Mouse (Mus musculus): Measurements from ENCODE around the gene Insm1. TPM values are rescaled to one million over a fixed set of nuclear protein-coding genes. Genes with fewer than 3 reads are reported as not detected.

Gene Insm1
- polyA plus RNA-seq, 1 experiment from 2014 or later = 3.2 TPM

DNA sequence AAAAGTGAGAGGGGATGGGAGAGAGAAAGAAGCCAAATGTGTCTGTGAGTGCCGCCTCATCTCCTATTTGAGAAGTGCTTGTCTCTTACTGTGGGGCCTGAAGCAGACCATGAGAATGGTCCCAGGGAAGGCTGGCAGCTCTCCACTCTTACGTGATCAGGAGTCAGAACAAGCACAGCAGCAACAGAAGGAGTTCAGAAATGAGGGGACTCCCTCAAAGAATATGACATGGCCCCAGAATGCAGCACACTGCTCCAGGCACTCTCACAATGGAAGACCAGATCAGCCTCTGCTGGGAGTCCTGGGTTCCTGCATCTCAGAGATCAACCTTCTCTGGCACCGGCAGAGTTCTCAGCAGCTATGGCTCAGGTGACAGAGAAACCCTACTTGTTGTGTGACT lies 5.9 kb downstream of the Insm1 start:
- Histone ChIP-seq H3K36me3 (replicated peaks; ENCODE audit: control insufficient read depth, insufficient read depth, low read depth, low read length) (no peaks in the 10 kb centered on the region), H3K4me3 (ENCODE audit: low read depth, low read length) (no peak overlapping the region), H3K4me2 (ENCODE audit: low read depth, low read length) (no peak overlapping the region), H3K27ac (replicated peaks; ENCODE audit: low read depth, low read length) (no peak overlapping the region), H3K9ac (replicated peaks; ENCODE audit: low read length) (no peak overlapping the region), H3K4me1 (ENCODE audit: control insufficient read depth, insufficient read depth, low read length) (peaks cover 8% of the 10 kb centered on the region), H3K9me3 (replicated peaks; ENCODE audit: control insufficient read depth, low read length) (no peaks in the 10 kb centered on the region), H3K27me3 (ENCODE audit: control insufficient read depth, insufficient read depth, low read length) (peaks cover 42% of the 10 kb centered on the region)
- 63% methylated on average over 3 of the region's 3 CpGs for WGBS
- no peak for ATAC-seq (replicated peaks; ENCODE audit: insufficient number of reproducible peaks, low FRiP score, low TSS enrichment, low read depth)
- DNase-seq (ENCODE audit: low spot score) = no peak

DNA sequence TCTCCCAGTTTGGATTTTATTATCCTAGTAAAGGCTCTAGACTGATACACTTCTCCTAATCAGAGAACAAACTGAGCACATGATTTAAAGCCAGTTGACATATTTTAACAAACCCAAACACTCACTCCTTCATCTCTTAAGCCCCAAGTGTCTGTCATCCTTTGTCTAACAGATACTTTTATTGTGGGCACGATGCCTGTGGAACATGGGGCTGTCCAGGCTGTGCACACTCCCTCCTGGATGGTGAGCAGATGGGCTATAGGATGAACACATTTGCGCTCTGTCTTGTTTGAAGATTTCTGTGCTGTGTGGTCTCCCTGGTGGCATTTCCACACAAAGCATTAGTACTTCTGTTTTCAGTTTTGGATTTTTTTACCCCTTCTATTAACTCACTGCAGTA lies 6.7 kb downstream of the Insm1 start:
- Histone ChIP-seq H3K27me3 (ENCODE audit: control insufficient read depth, insufficient read depth, low read length) (peaks cover 34% of the 10 kb centered on the region), H3K9ac (replicated peaks; ENCODE audit: low read length) (no peak overlapping the region), H3K27ac (replicated peaks; ENCODE audit: low read depth, low read length) (no peak overlapping the region), H3K4me1 (ENCODE audit: control insufficient read depth, insufficient read depth, low read length) (peaks cover under 1% of the 10 kb centered on the region), H3K4me2 (ENCODE audit: low read depth, low read length) (no peak overlapping the region), H3K9me3 (replicated peaks; ENCODE audit: control insufficient read depth, low read length) (no peaks in the 10 kb centered on the region), H3K4me3 (ENCODE audit: low read depth, low read length) (no peak overlapping the region), H3K36me3 (replicated peaks; ENCODE audit: control insufficient read depth, insufficient read depth, low read depth, low read length) (no peaks in the 10 kb centered on the region)
- no peak for ATAC-seq (replicated peaks; ENCODE audit: insufficient number of reproducible peaks, low FRiP score, low TSS enrichment, low read depth)
- no peak for DNase-seq (ENCODE audit: low spot score)
- 85% methylated on average over 2 of the region's 2 CpGs for WGBS

DNA sequence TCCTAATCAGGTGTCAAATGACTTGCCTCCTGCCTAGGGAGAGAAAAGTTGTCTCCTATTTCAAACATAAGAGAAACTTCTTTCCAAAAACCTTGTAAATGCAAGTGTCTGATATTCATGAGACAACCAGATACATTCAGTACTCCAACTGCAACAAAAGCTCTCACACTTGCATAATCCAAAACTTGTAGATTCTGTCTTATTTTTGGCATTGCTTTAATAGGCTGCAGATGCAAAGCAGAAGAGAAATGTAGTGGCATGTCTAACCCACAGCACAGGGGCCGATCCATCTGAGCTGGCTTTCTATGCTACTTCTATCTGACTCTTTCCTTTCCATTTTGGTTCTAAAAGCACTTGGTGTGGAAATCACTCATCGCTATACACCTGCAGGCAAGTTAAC lies 9.8 kb downstream of the Insm1 start:
- H3K27me3 ChIP-seq (ENCODE audit: control insufficient read depth, insufficient read depth, low read length) = peaks cover 7% of the 10 kb centered on the region
- H3K9ac ChIP-seq (replicated peaks; ENCODE audit: low read length) = no peak overlapping the region
- WGBS = 91% methylated on average over 2 of the region's 2 CpGs
- DNase-seq (ENCODE audit: low spot score) = no peak
- no peaks in the 10 kb centered on the region for H3K4me1 ChIP-seq (ENCODE audit: control insufficient read depth, insufficient read depth, low read length)
- no peak for ATAC-seq (replicated peaks; ENCODE audit: insufficient number of reproducible peaks, low FRiP score, low TSS enrichment, low read depth)
- H3K4me3 ChIP-seq (ENCODE audit: low read depth, low read length) = no peak overlapping the region
- no peaks in the 10 kb centered on the region for H3K36me3 ChIP-seq (replicated peaks; ENCODE audit: control insufficient read depth, insufficient read depth, low read depth, low read length)
- no peak overlapping the region for H3K4me2 ChIP-seq (ENCODE audit: low read depth, low read length)
- no peak overlapping the region for H3K27ac ChIP-seq (replicated peaks; ENCODE audit: low read depth, low read length)
- no peaks in the 10 kb centered on the region for H3K9me3 ChIP-seq (replicated peaks; ENCODE audit: control insufficient read depth, low read length)

DNA sequence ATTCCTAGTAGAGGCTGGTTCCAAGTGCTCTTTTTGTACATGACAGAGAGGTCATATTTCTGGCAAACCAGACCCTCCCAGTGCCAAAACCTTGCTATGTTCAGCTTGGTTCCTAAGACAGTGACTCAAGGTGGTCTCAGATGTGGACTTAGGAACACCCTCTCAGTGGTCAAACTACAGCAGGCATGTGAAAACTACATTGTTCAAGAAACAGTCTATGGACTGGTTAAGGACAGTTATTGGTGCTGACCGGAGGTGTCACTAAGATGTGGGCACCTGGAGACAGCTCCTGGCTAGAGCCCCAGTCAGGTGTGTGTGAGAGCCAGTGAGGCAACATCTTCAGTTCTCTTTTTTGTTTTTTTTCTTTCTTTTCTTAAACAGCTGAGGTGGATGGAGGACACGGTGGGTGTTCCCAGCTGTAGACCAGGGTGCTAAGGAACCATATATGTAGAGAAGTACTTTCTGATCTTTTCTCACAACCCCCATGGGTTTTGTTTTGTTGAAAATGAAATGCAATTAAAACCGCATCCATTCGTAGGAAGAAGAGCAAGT lies 17.6 kb downstream of the Insm1 start:
- H3K4me1 ChIP-seq (ENCODE audit: control insufficient read depth, insufficient read depth, low read length) = no peaks in the 10 kb centered on the region
- no peak overlapping the region for H3K4me2 ChIP-seq (ENCODE audit: low read depth, low read length)
- H3K9me3 ChIP-seq (replicated peaks; ENCODE audit: control insufficient read depth, low read length) = no peaks in the 10 kb centered on the region
- no peaks in the 10 kb centered on the region for H3K36me3 ChIP-seq (replicated peaks; ENCODE audit: control insufficient read depth, insufficient read depth, low read depth, low read length)
- DNase-seq (ENCODE audit: low spot score) = no peak
- no peak overlapping the region for H3K9ac ChIP-seq (replicated peaks; ENCODE audit: low read length)
- H3K27ac ChIP-seq (replicated peaks; ENCODE audit: low read depth, low read length) = no peak overlapping the region
- no peak overlapping the region for H3K4me3 ChIP-seq (ENCODE audit: low read depth, low read length)
- no peaks in the 10 kb centered on the region for H3K27me3 ChIP-seq (ENCODE audit: control insufficient read depth, insufficient read depth, low read length)
- ATAC-seq (replicated peaks; ENCODE audit: insufficient number of reproducible peaks, low FRiP score, low TSS enrichment, low read depth) = no peak
- WGBS = 93% methylated on average over 4 of the region's 4 CpGs

DNA sequence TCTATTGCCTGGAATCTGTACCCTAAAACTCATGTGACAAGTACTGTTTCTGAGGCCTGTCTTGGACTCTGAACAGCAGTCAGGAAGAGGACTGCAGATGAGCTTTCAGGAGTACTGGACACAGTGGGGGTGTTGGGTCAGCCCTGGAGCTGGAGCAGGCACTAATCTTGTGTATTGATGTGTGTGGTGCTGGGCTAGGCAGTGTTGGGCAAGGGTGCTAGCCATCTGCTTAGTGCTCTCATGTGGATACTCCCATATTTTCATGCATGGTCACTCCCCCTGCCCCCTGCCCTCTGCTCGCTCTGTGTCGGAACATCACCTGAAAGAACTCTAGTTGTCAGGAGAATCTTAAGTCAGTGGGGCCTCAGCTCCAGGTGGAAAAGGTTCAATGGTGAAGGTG lies 22.3 kb downstream of the Insm1 start:
- Histone ChIP-seq H3K27me3 (ENCODE audit: control insufficient read depth, insufficient read depth, low read length) (no peaks in the 10 kb centered on the region), H3K4me3 (ENCODE audit: low read depth, low read length) (no peak overlapping the region), H3K9me3 (replicated peaks; ENCODE audit: control insufficient read depth, low read length) (no peaks in the 10 kb centered on the region), H3K4me1 (ENCODE audit: control insufficient read depth, insufficient read depth, low read length) (0 out of 2 replicates have a peak, but pooled peaks cover 2% of the 10 kb centered on the region), H3K4me2 (ENCODE audit: low read depth, low read length) (no peak overlapping the region), H3K36me3 (replicated peaks; ENCODE audit: control insufficient read depth, insufficient read depth, low read depth, low read length) (no peaks in the 10 kb centered on the region), H3K9ac (replicated peaks; ENCODE audit: low read length) (no peak overlapping the region), H3K27ac (replicated peaks; ENCODE audit: low read depth, low read length) (no peak overlapping the region)
- WGBS = 83% methylated on average over 2 of the region's 2 CpGs
- no peak for DNase-seq (ENCODE audit: low spot score)
- no peak for ATAC-seq (replicated peaks; ENCODE audit: insufficient number of reproducible peaks, low FRiP score, low TSS enrichment, low read depth)

DNA sequence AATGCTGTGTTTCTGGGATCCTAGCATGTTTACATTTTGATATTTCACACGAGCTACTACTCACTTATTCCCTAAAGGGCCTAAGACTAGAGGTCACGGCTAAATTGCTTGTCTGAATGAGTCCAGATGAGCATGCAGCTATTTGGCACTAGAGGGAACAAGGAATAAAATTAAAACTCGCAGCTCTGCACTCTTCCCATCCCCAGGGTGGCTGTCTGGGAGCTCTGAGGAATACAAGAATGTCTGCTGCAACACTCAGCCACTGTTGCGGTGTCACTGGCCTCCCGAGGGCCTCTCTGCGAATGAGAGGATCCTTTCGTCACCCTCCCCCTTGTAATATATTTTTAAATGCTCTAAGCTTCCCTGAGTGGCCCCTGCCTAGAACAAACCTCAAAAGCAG lies 23.7 kb downstream of the Insm1 start:
- Histone ChIP-seq H3K4me2 (ENCODE audit: low read depth, low read length) (no peak overlapping the region), H3K36me3 (replicated peaks; ENCODE audit: control insufficient read depth, insufficient read depth, low read depth, low read length) (no peaks in the 10 kb centered on the region), H3K4me1 (ENCODE audit: control insufficient read depth, insufficient read depth, low read length) (0 out of 2 replicates have a peak, but pooled peaks cover 2% of the 10 kb centered on the region), H3K27me3 (ENCODE audit: control insufficient read depth, insufficient read depth, low read length) (no peaks in the 10 kb centered on the region), H3K9ac (replicated peaks; ENCODE audit: low read length) (no peak overlapping the region), H3K4me3 (ENCODE audit: low read depth, low read length) (no peak overlapping the region), H3K9me3 (replicated peaks; ENCODE audit: control insufficient read depth, low read length) (no peaks in the 10 kb centered on the region), H3K27ac (replicated peaks; ENCODE audit: low read depth, low read length) (no peak overlapping the region)
- ATAC-seq (replicated peaks; ENCODE audit: insufficient number of reproducible peaks, low FRiP score, low TSS enrichment, low read depth) (no peak), DNase-seq (ENCODE audit: low spot score) (no peak)
- 47% methylated on average over 7 of the region's 7 CpGs for WGBS

DNA sequence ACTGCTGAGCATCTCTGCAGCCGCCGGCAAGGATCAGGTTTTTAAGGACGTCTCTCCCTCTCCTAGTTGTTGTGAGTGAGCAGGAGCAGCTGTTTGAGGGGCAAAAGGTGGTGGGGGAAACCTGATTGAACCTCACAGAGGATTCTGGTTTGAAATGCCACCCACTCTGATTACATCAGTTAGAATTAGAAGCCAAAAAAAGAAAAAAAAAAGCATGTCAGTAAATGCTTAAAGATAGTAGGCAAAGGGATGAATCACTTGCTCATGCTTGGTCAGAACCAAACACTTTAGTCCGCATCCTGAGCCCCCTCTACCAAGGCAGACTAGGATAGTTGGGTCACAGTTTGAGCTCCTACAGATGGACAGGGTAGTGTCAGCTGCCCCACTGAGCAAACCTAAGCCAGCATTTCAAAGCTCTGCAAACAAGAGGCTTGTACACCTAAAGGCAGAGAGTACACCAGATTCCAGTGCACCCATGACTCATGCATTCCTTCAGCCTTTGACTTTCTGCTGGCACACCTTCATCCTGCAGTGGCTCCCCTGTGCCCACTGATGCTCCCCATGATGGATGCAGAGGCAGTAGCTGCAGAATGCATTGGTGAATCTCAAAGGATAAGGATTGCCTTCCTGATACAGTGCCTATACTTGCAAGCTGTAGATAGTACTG lies 24.8 kb downstream of the Insm1 start:
- DNase-seq (ENCODE audit: low spot score) (no peak), ATAC-seq (replicated peaks; ENCODE audit: insufficient number of reproducible peaks, low FRiP score, low TSS enrichment, low read depth) (no peak)
- no peak overlapping the region for H3K4me3 ChIP-seq (ENCODE audit: low read depth, low read length)
- H3K4me1 ChIP-seq (ENCODE audit: control insufficient read depth, insufficient read depth, low read length) = 0 out of 2 replicates have a peak, but pooled peaks cover 2% of the 10 kb centered on the region
- H3K9ac ChIP-seq (replicated peaks; ENCODE audit: low read length) = no peak overlapping the region
- no peak overlapping the region for H3K4me2 ChIP-seq (ENCODE audit: low read depth, low read length)
- no peaks in the 10 kb centered on the region for H3K36me3 ChIP-seq (replicated peaks; ENCODE audit: control insufficient read depth, insufficient read depth, low read depth, low read length)
- H3K9me3 ChIP-seq (replicated peaks; ENCODE audit: control insufficient read depth, low read length) = no peaks in the 10 kb centered on the region
- 74% methylated on average over 4 of the region's 4 CpGs for WGBS
- H3K27me3 ChIP-seq (ENCODE audit: control insufficient read depth, insufficient read depth, low read length) = no peaks in the 10 kb centered on the region
- H3K27ac ChIP-seq (replicated peaks; ENCODE audit: low read depth, low read length) = no peak overlapping the region

DNA sequence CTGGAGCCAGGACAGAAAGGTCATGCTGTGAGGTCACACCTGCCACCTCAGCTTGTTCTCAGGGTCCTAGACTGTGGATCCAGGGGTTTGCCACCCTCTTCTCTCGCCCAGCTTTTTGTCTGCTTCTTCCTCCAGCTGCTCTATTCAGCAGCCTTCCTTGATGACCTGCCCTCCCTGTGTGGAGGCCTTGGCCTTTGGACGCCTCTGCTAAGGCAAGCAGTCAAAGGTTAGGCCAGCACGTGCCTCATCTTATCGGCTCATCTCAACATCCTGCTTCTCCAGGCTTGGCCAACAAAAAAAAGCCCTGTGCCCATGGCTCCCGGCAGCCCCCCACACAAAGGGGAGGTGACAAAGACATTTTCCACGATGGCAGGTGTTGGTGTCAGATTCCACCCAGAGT lies 25.9 kb downstream of the Insm1 start:
- Histone ChIP-seq H3K9ac (replicated peaks; ENCODE audit: low read length) (no peak overlapping the region), H3K4me1 (ENCODE audit: control insufficient read depth, insufficient read depth, low read length) (0 out of 2 replicates have a peak, but pooled peaks cover 2% of the 10 kb centered on the region), H3K4me3 (ENCODE audit: low read depth, low read length) (no peak overlapping the region), H3K27me3 (ENCODE audit: control insufficient read depth, insufficient read depth, low read length) (no peaks in the 10 kb centered on the region), H3K9me3 (replicated peaks; ENCODE audit: control insufficient read depth, low read length) (no peaks in the 10 kb centered on the region), H3K36me3 (replicated peaks; ENCODE audit: control insufficient read depth, insufficient read depth, low read depth, low read length) (no peaks in the 10 kb centered on the region), H3K27ac (replicated peaks; ENCODE audit: low read depth, low read length) (no peak overlapping the region), H3K4me2 (ENCODE audit: low read depth, low read length) (no peak overlapping the region)
- ATAC-seq (replicated peaks; ENCODE audit: insufficient number of reproducible peaks, low FRiP score, low TSS enrichment, low read depth) = no peak; the same call in 1 of the 2 replicates
- 35% methylated on average over 6 of the region's 6 CpGs for WGBS
- DNase-seq (ENCODE audit: low spot score) = no peak
